Mouse (Mus musculus) urinary bladder, postnatal 14 days (tissue): ENCODE data around the gene Polr3f.

Experiments
- DNase-seq: peaks from one replicate; pipeline ENCODE4 v3.0.0; 2021; ENCODE audit warnings: low spot score

Gene Polr3f

DNA sequence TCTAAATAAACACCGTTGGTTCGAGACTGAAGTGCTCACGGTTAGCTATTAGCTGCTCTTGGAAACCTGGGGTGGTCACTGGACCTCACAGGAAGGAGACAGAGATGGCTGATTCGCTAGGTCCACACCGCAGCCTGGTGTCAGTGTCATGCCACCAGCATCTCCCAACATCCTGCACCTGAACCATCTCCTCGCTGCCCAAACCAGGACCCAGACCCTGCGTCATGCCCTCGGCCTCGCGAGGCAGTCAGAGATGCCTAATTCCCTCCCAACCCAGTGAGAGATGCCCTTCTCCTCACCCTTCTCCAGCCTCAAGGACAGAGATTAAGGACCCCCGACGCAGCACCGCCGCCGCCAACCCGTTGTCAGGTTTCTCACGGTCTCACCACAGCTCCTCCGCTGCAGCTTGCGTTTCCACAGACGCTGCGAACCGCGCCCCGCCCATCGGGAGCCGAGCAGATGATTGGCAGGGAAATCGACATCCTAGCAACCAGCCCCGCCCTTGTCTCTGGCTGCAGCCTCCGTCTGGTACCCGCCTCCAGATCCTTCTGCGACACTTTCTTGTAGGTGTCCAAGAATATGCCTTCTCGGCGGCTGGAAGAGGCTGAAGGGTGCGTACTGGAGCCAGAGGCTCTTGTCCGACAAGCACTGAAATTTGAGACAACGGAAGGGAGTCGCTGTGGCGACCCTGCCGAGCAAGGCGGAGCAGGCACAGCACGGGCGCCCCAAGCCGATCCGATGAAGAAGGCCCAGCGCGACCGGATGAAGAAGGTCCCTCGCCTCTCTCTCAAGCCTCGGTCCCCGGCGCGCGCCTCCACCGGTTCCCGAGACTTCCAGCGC, at the start of gene Polr3f, which contains the start of gene Dzank1:
TSS of gene Polr3f (plus strand) at position 738 of the 840 bp plus-strand sequence.
TSS of gene Dzank1 (minus strand) at position 434 of the 840 bp plus-strand sequence.
- peak; percentile 95 for DNase-seq

DNA sequence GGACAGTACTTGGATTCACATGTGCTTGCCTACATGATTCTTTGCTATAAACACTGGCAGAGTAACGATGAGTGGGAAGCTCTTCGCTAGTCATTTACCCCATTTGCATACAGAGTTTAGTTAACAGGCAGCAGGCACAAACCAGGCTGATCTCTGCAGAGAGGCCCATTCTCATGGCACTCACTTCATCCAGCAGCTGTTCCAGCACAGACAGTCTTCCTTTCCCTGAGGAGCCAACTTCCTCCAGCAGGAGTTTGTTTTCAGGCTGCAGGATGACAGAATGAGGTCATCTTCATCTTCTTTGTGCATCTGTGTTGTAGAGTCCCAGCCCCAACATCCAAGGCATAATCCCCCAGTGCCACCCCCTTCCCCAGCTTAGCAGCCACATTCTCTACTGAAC, 48.1 kb upstream of the Polr3f start:
- peak; percentile 11 for DNase-seq

DNA sequence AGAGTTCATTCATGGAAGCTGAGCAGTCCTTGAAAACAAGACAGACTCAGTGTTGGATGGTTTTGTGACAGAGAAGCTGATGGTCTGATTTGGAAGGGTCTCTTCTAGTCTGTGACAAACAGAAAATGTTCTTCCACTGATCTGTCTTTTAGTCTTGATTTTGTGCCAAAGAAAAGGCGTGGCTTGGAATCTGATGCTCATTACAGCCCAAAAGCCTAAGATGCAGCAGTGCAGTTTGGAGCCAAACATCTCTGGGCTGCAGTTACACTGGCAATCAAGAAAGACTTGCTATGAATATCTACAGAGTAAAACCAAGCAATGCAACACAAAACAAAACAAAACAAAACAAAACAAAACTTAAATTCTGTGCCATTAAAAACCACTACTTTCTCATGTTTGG, 43.4 kb upstream of the Polr3f start:
- peak; percentile 16 for DNase-seq

DNA sequence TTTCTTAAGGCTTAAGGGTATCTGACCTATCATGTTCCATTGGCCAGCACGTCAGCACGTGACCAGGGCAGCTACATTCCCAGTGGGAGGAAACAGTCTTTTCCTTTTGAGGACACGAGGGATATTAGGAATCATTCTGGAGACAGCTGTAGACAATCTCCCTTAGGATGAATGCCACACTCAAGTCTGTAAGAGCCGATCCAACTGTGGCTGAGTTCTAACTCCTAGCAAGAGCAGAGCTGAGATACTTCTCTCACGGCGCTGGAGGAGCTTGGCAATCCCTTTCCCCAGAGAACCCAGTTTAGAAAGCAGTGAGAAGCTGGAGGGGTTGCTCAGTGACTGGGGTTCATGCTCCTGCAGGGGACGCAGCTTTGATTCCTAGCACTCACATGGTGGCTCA, 42.1 kb upstream of the Polr3f start:
- no peak for DNase-seq

DNA sequence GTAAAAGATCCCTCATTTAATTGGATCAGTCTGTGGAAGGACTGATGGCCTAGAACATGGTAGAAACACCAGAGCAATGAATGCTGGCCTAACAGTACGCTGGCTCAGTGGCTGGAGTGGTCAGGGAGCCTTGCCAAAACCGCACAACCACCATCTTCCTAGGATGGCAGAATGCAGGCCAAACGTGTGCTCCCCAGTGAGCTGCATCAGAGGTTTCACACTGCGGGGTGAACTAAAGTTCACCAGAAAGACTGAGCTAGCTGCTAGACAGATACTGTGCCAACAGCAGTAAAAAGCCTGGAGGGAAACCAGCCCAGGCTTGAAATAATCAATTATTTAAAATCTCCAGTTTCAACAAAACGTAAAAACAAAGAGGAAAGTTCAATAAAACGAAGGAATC, 40.0 kb upstream of the Polr3f start:
- DNase-seq: no peak

DNA sequence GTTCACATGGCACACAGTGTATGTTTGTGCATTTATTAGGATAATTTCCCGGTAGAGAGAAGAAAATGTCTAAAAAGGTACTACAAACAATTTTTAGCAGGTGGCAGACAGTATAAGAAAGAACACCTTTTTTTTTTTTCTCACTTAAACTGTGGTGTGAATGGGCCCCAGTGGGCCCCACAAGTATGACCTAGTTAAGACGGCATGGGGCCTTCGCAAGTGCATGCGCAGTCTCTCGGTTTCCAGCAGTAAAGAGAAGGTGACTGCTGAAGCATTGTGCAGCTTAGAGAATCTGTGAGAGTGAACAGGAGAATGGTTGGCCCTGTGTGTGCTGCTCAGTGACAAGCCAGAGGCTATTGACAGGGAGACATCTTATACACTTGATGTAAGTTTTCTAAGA, 38.2 kb upstream of the Polr3f start:
- DNase-seq: no peak

DNA sequence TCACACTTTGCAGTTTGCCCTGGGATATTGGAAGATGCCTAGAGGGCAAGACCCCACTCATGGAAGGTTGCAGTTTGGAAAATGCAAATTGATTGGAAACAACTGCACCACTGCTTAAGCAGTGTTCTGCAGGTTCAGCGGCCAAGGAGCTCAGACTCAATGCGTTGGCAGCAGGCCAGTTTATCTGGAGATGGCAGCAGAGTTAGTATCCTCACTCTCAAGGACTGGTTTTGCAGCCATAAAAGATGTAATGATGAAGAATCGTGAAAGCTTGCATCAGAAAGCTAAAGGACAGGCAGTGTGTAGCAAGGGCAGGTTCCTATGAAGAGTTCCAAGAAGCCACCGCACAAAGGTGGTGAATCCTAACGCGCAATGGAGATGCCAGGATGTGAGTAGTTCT, 25.4 kb upstream of the Polr3f start:
- peak; percentile 40 for DNase-seq

DNA sequence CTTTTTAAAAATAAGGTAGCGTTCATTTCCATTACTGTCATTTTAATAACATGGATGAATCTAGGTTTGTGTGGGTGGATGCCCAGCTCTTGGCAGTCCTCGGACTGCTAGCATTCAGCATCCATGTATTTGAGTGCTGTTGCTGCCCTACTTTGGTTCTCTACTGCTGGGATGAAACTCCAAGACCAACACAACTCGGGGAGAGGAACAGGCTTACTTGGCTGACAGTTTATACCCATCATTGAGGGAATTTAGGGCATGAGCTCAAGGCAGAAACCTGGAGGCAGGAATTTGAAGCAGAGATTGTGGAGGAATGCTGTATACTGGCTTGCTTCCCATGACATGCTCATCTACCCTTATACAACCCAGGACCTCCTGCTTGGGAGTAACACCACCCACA, 12.9 kb upstream of the Polr3f start:
- no peak for DNase-seq

DNA sequence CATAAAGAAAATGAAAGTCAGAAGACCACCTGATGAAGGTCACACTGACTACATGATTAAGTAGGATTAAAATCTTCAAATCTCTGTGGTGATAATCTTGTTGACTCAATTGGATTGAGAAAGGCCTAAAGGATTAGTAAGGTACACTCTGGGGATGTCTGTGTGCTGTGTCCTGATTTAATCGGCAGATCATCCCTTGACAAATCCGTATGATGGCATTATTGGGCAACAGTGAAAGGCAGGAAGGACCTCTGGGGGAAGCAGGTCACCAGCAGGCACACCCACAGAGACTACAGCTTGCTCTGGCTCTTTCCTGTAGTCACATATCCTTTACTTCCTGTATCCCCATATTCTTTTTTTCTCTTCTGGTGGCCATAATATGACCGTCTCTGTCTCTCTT, 7.7 kb upstream of the Polr3f start:
- DNase-seq: no peak

DNA sequence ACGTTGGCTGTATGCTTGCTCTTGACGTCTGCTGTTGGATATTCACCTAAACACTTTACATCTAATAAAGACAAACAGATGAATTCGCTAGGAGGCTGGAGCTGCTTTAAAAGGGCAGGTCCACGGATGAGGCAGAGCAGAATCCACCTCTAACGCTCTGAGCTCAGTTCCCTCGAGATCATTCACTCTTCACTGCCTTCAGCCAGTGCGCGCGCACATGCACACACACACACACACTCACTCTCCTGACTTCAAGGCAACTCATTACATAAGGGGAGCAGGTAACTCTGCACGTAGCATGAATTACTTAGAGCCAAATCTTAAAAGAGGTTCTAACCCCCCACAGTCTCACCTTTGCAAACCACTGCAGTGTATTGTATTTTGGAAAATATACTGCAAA, 1.7 kb upstream of the Polr3f start:
- DNase-seq: no peak

DNA sequence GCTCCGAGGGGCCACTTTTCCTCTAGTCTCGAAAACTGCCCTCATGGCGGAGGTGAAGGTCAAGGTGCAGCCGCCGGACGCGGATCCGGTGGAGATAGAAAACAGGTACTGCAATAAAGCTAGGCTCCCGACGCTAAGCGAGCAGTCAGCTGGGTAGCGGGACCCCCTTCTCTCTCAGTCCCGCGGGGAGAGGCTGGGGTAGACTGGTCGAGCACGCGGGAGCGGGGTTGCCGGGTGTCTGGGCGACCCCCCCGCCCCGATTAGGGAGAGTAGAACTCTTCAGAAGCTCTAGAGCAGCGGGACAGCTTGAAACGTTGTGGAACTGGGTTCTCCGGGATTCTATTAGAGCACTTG, 280 bp downstream of the Polr3f start:
- no peak for DNase-seq

DNA sequence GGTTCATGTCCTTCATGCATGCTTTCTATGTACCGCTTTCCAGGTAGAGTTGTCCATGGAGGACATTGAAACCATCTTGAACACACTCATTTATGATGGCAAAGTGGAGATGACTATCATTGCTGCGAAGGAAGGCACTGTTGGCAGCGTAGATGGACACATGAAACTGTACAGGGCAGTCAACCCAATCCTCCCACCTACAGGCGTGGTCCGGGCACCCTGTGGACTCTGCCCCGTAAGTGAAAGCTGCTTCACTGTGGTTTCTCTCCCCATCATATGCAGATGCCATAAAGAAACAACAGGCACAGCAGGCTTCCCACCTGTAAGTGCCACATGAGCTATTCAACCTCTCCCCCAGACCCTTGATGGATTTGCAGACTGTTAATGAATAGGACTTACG, 9.6 kb downstream of the Polr3f start:
- DNase-seq: no peak

DNA sequence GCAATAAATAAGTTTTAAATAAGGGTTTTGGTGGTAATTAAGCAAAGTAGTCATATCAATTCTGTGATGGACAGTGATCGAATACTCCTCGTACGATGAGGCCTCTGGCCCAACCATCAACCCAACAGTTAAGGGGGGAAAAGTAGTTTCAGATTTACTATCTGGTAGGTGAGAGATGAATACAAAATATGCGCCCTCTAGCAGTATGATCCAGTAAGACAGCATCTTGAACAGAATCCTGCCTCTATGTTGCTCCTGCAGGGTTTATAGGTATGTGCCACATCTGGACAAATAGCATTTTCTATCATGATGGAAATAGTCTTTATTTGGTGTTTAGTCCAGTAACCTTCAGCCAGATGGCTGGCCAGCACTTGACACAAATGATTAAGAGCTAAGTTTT, 13.7 kb downstream of the Polr3f start:
- no peak for DNase-seq

DNA sequence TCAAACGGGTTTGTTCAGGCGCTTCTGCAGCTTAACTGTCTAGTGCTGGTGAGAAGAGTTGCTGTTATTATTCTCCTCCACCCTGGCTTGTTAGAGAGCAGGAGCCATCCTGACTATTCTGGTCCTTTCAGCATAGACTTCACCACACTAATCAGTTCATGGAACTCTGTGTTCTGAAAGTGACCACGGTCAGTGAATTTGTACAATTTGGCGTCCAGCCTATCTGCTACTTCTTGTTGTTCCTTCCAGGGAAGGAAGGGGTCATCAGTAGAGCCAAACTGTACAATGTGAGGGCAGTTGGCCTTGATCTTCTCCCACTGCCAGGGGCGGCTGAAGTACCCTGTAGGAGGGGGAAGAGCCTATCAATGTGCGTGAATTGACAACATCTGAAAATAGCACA, 16.2 kb downstream of the Polr3f start:
- DNase-seq: no peak

DNA sequence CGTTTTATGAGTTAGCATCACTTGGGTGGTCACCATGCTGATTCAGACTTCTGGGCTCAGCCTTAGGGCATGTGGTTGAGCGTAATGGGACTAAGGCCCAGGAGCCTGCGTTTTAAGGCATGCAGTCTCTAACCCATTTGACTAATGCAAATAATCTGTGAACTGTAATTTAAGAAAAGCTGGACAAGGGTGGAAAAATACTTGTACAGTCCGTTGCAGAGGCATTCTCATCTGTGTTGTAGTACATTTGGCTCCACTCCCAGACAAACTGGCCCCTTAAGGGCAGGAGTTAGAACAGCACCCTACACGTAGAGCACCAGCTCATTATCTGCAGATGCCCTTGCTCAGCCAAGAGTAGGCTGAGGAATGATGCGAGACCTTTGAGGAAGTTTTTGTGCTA, 17.1 kb downstream of the Polr3f start:
- no peak for DNase-seq

DNA sequence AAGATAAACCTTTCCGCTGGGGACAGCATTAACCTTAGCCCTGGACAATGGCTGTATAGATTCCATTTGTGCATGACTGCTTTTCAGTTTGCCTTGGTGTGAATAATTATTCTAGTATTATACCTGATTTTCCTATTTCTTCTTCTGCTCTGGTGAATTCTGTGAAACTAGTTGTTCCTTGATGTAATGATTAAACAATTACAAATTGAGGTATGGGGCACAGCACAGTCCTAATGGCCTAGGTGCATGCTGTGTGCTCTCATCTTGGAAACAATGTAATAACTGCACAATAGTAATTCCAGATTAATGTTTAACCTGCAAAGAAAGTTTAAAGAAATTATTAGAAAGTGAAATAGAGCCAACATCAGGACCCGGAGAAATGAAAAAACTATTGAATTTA, 17.5 kb downstream of the Polr3f start:
- no peak for DNase-seq

DNA sequence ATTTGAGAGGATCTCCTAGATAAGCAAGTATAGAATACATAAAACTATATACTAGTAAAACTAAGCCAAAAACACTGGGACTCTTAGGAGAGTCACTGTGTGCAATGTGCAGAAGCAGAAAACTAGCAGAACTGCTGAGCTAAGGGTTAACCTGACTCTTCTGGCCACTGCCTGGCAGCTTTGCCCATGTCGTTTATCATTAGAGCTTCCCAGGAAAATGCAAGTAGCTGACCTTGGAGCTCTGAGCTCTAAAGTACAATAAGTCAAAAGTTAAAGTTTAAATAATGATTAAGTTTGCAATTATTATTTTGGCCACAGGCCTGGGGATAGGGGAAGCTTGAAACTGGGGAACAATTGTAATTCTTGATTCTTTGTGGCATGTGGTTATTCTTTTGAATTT, 18.0 kb downstream of the Polr3f start:
- no peak for DNase-seq

DNA sequence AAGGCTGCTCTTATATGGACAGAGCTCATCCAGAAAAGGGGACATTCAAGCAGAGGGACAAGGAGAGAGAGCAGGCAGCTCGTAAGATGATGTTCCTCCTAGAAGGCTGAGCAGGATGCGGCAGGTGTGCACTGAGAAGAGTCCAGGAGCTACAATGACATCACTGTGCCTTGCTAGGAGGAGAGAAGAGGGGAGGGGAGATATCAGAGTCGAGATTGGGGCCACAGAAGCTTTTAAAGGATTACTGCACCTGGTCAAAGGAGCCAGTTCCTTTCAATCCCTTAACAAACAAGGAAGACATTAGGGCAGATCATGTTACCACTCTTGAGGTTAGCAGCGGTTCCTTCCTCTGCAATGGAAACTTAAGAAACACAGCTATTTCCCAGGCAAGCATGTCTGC, 20.0 kb downstream of the Polr3f start:
- no peak for DNase-seq

DNA sequence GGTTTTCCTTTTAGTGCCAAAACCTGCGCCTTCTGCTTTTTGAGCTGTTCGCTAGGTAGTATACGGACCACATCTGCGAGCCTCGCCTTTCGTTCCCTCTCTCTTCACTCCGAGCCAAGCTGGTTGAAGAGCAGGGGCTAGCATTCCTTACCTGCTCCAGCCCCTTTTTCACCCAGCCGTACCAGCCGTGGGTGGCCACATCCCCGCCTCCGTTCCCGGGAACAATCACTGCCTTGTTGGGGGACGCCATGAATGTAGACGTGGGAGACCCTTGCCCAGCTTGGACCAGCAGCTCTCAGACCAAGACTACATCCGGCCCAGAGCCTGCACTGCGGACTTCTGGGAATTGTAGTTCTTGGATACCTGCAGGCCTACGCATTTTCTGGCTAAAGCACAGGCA, 23.0 kb downstream of the Polr3f start, which contains the start of gene Rbbp9:
TSS of gene Rbbp9 (minus strand) at position 341 of the 400 bp plus-strand sequence.
- DNase-seq: peak; percentile 40

DNA sequence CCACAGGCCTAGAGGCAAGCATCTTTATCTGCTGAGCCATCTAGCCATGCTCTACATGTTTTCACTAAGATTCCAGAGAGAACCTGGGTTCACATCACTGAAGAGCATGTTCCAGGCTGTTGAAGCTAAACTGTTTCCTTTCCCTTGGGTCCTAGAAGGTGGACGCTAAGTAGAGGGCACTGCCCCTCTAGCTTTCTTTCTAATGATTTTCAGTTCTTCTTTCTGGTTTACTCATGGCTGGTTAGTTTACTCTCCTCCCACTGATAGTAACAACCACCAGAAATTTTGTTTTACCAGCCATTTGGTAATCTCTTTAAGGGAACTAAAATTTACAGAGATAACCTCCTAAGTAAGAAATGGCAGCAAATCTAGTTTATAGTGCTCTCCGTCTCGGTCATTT, 26.4 kb downstream of the Polr3f start:
- DNase-seq: no peak

DNA sequence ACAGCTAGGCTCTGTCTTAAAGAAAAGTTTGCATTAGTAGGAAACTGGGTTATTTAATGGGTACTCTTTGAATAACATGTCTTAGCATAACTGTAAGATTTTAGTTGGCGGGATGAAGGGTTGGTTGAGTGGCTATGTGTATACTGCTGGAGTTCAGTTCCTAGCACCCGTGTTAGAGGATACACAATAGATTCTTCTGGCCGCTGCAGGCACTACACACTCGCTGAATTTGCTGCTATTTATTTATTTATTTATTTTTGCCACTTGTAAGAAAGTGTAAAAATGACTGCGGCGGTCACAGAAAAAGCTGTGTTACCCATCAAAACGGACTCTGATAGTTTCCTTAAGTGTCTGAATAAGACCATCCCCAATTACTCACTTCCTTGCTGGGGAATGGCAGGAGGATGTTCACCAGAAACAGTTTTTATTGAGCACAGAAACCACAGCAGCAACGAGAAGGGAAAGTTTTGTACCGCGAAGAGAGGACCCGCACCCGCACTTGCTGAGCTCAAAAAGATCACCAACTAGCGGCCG, 27.8 kb downstream of the Polr3f start:
- no peak for DNase-seq

DNA sequence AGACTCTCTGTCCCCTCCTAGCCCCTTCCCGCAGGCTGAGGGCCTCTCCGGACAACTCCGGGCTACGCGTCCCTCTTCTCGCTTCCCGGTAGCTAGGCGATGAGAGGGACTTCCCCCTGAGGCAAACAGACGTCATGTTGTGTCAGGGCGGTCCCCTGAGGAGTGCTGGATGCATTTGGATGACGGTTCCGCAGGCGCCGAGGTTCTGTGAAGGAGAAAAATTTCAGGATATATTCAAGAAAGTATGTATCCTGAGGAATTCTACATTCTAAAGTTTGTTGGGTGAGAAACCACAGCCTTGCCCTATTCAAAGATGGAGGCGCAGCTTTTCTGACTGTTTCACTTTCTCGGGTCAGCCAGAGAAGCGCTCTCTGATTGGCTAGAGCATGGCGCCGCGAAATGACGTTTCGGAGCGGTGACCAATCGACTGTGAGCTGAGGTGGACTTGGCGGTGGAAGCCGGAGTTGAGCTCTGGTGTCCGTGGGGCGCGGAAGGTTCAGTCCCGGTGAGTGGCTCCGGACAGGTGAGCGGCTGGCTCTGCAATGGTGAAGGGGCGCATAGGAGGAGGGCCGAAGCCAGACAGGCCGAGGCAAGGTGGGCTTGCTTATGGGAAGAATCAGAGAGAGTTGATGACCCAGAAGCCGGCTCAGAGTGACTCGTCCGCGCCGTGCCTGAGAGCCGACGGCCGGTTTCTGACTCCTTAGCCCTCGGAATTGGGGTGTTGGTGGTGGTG, 28.5 kb downstream of the Polr3f start, which contains the start of gene Sec23b:
TSS of gene Sec23b (plus strand) at position 410 of the 733 bp plus-strand sequence.
- peak; percentile 96 for DNase-seq

DNA sequence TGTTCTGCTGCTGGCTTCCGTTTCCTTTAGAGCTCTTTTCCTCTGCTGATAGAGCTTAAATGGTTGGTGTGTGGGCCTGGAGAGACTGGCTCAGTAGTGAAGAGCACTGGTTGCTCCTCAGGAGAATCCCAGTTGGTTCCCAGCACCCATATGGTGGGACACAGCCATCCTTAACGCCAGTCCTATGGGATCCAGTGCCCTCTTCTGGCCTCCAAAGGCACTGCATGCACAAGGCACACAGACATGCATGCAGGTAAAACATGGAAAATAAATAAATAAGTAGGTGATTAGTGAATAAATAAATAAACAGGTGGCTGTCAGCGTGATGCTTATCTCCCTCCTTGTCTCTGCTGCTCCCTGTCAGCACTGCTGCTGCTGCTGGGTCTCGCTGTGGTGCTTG, 61.2 kb downstream of the Polr3f start:
- no peak for DNase-seq
